Mouse (Mus musculus): ENCODE measurements around the gene Fsip1. TPM values are rescaled to one million over a fixed set of nuclear protein-coding genes. Genes with fewer than 3 reads are reported as not detected.

Fsip1 gene
- total and polyA plus RNA-seq, 3 experiments = 0.17 to 0.49 (median 0.47) TPM

- Histone ChIP-seq H3K27me3 (replicated peaks) (no peaks in the 10 kb centered on the region), H3K9ac (ENCODE audit: insufficient read depth, low read depth) (no peak overlapping the region), H3K4me1 (ENCODE audit: control insufficient read depth in 1 of 2, insufficient read depth in 2 of 2) (no peaks in the 10 kb centered on the region), H3K79me2 (replicated peaks; ENCODE audit: control insufficient read depth, extremely low read depth, insufficient read depth, poor library complexity, severe bottlenecking) (no peaks in the 10 kb centered on the region), H3K4me2 (ENCODE audit: insufficient read depth, low read depth, poor library complexity, severe bottlenecking) (no peak overlapping the region), H3K36me3 (replicated peaks in 1 of 2; ENCODE audit: control insufficient read depth in 1 of 2, insufficient read depth in 1 of 2, low read length in 1 of 2) (no peaks in the 10 kb centered on the region), H3K27ac (ENCODE audit: insufficient read depth, low read depth) (no peak overlapping the region), H3K9me3 (replicated peaks; ENCODE audit: low read length) (no peaks in the 10 kb centered on the region), H3K4me3 (replicated peaks in 1 of 3; ENCODE audit: low read depth in 2 of 3, low read length in 2 of 3, poor library complexity in 1 of 3) (no peak overlapping the region)
- in situ Hi-C loops (cut with MboI; ENCODE audit: low pct_ligation_motif_present, low pct_unique_long_range_greater_than_20kb, low sequenced_read_pairs) (no loop called here), dilution Hi-C loops (cut with MboI; ENCODE audit: extremely low pct_ligation_motif_present, extremely low pct_unique_long_range_greater_than_20kb, low sequenced_read_pairs) (no loop called here)
- DNase-seq (ENCODE audit: extremely low read depth) = no peak
- TF ChIP-seq SIN3A (IDR thresholded peaks at IDR 0.05; ENCODE audit: low read length) = no peak
- no peak for TF ChIP-seq CHD1 (IDR thresholded peaks at IDR 0.05; ENCODE audit: low read depth, low read length)
- no peak for TF ChIP-seq TBP (conservative IDR thresholded peaks at IDR 0.05; ENCODE audit: low read depth, low read length)
- no peak for TF ChIP-seq ZNF384 (IDR thresholded peaks at IDR 0.05; ENCODE audit: low read depth, low read length)
- TF ChIP-seq MEF2A (IDR thresholded peaks at IDR 0.05; ENCODE audit: borderline replicate concordance, low read depth, low read length) = no peak
- no peak for TF ChIP-seq MAX (IDR thresholded peaks at IDR 0.05; ENCODE audit: low read length)
- TF ChIP-seq ZC3H11A (IDR thresholded peaks at IDR 0.05; ENCODE audit: low read depth, low read length) = no peak
- no peak for TF ChIP-seq JUND (conservative IDR thresholded peaks at IDR 0.05; ENCODE audit: low read depth, low read length)
- no peak for TF ChIP-seq USF2 (conservative IDR thresholded peaks at IDR 0.05; ENCODE audit: low read depth, low read length)
- TF ChIP-seq IRF4 (IDR thresholded peaks at IDR 0.05; ENCODE audit: low read depth, low read length) = no peak
- no peak for TF ChIP-seq POLR2A (IDR thresholded peaks at IDR 0.05; ENCODE audit: low read depth, low read length)
- TF ChIP-seq RCOR1 (conservative IDR thresholded peaks at IDR 0.05; ENCODE audit: low read depth, low read length) = no peak
- TF ChIP-seq MAZ (IDR thresholded peaks at IDR 0.05; ENCODE audit: low read depth, low read length) = no peak
Observed at GRCm38 (mm10) chr2:118205991-118206585, 50.7 kb downstream of the Fsip1 start.

GRCm38 (mm10) chr2:118204646-118205045 lies 52.1 kb downstream of the Fsip1 start:
- in situ Hi-C loops (cut with MboI; ENCODE audit: low pct_ligation_motif_present, low pct_unique_long_range_greater_than_20kb, low sequenced_read_pairs) (no loop called here), dilution Hi-C loops (cut with MboI; ENCODE audit: extremely low pct_ligation_motif_present, extremely low pct_unique_long_range_greater_than_20kb, low sequenced_read_pairs) (no loop called here)
- Histone ChIP-seq H3K27me3 (replicated peaks) (no peaks in the 10 kb centered on the region), H3K36me3 (replicated peaks in 1 of 2; ENCODE audit: control insufficient read depth in 1 of 2, insufficient read depth in 1 of 2, low read length in 1 of 2) (no peaks in the 10 kb centered on the region), H3K4me3 (replicated peaks in 1 of 3; ENCODE audit: low read depth in 2 of 3, low read length in 2 of 3, poor library complexity in 1 of 3) (no peak overlapping the region), H3K4me1 (ENCODE audit: control insufficient read depth in 1 of 2, insufficient read depth in 2 of 2) (peaks cover 0 to 7% of the 10 kb centered on the region in 2 experiments; a peak in 2 of 4 replicates), H3K4me2 (ENCODE audit: insufficient read depth, low read depth, poor library complexity, severe bottlenecking) (no peak overlapping the region), H3K9me3 (replicated peaks; ENCODE audit: low read length) (no peaks in the 10 kb centered on the region), H3K79me2 (replicated peaks; ENCODE audit: control insufficient read depth, extremely low read depth, insufficient read depth, poor library complexity, severe bottlenecking) (no peaks in the 10 kb centered on the region), H3K27ac (ENCODE audit: insufficient read depth, low read depth) (no peak overlapping the region), H3K9ac (ENCODE audit: insufficient read depth, low read depth) (no peak overlapping the region)
- TF ChIP-seq NRF1 (IDR thresholded peaks at IDR 0.05; ENCODE audit: low read depth, low read length) (no peak), TCF12 (IDR thresholded peaks at IDR 0.05; ENCODE audit: low read depth, low read length) (no peak), PAX5 (IDR thresholded peaks at IDR 0.05; ENCODE audit: low read length) (no peak), JUN (IDR thresholded peaks at IDR 0.05; ENCODE audit: insufficient read depth, low read depth, low read length) (no peak), MAFK (IDR thresholded peaks at IDR 0.05; ENCODE audit: insufficient replicate concordance, low read length) (no peak), NELFE (IDR thresholded peaks at IDR 0.05; ENCODE audit: low read depth, low read length) (no peak)
- DNase-seq (ENCODE audit: extremely low read depth) = no peak

All from CH12.LX (cell line).